Comparison of ENCODE assay signal across 26 mouse cellular contexts in genomic region chr13:34424921-34425320, GRCm38 (mm10).
DNase-seq lines count a peak whose midpoint lies in the region; ATAC-seq and TF ChIP-seq lines count a peak whose summit lies in the region.
"Had no signal": no experiment of that assay in that cellular context is flagged by ENCODE, and none has a peak within 500 bp of the region (broad histone marks: within the 10 kb centered on the region; RNA-seq: fewer than 3 reads in every experiment).

No protein-coding gene starts in this region.

- no peak overlapping the region for H3K4me3 ChIP-seq in liver, postnatal 0 days (ENCODE audit: low read depth, low read length)
- H3K4me3 ChIP-seq in liver, embryonic 12.5 days, result no peak overlapping the region
- H3K4me3 ChIP-seq: forebrain, embryonic 10.5 days; heart, embryonic 12.5 days; hindbrain, embryonic 12.5 days; layer of hippocampus, adult 2 months; limb, embryonic 13.5 days; liver, embryonic 15.5 days; neural tube, embryonic 12.5 days had no signal

- H3K4me2 ChIP-seq in liver, postnatal 0 days (ENCODE audit: low read depth, low read length), result no peak overlapping the region
- no peak overlapping the region for H3K4me2 ChIP-seq in liver, embryonic 12.5 days
- H3K4me2 ChIP-seq: heart, embryonic 12.5 days; hindbrain, embryonic 12.5 days; limb, embryonic 13.5 days; liver, embryonic 15.5 days; neural tube, embryonic 12.5 days had no signal

- H3K9me3 ChIP-seq in liver, postnatal 0 days (ENCODE audit: low read length), result no peaks in the 10 kb centered on the region
- no peaks in the 10 kb centered on the region for H3K9me3 ChIP-seq in liver, embryonic 12.5 days (replicated peaks)
- H3K9me3 ChIP-seq: forebrain, embryonic 10.5 days; G1E; heart, embryonic 12.5 days; hindbrain, embryonic 12.5 days; limb, embryonic 13.5 days; liver, embryonic 15.5 days; neural tube, embryonic 12.5 days had no signal

- no peaks in the 10 kb centered on the region for H3K36me3 ChIP-seq in liver, postnatal 0 days (replicated peaks; ENCODE audit: insufficient read depth, low read length)
- H3K36me3 ChIP-seq in liver, embryonic 12.5 days, result no peaks in the 10 kb centered on the region
- H3K36me3 ChIP-seq: forebrain, embryonic 10.5 days; G1E; heart, embryonic 12.5 days; hindbrain, embryonic 12.5 days; limb, embryonic 13.5 days; liver, embryonic 15.5 days; neural tube, embryonic 12.5 days had no signal

- intact Hi-C loops in heart, postnatal 36 days (cut with DNase I), result no loop called here

- no peak overlapping the region for H3K9ac ChIP-seq in liver, postnatal 0 days (replicated peaks)
- no peak overlapping the region for H3K9ac ChIP-seq in liver, embryonic 12.5 days
- H3K9ac ChIP-seq: heart, embryonic 12.5 days; hindbrain, embryonic 12.5 days; limb, embryonic 13.5 days; liver, embryonic 15.5 days; neural tube, embryonic 12.5 days had no signal

- no peak overlapping the region for H3K27ac ChIP-seq in liver, postnatal 0 days (ENCODE audit: low read depth)
- no peak overlapping the region for H3K27ac ChIP-seq in liver, embryonic 12.5 days
- H3K27ac ChIP-seq: forebrain, embryonic 10.5 days; hindbrain, embryonic 12.5 days; layer of hippocampus, adult 2 months; limb, embryonic 13.5 days; liver, embryonic 15.5 days; neural tube, embryonic 12.5 days had no signal

- H3K4me1 ChIP-seq in liver, postnatal 0 days (ENCODE audit: insufficient read depth), result no peaks in the 10 kb centered on the region
- H3K4me1 ChIP-seq in liver, embryonic 12.5 days, result no peaks in the 10 kb centered on the region
- H3K4me1 ChIP-seq: heart, embryonic 12.5 days; liver, embryonic 15.5 days had no signal

- no peaks in the 10 kb centered on the region for H3K27me3 ChIP-seq in liver, postnatal 0 days (ENCODE audit: insufficient read depth, low read length)
- H3K27me3 ChIP-seq in liver, embryonic 12.5 days (replicated peaks), result 0 out of 2 replicates have a peak, but pooled peaks cover 3% of the 10 kb centered on the region
- H3K27me3 ChIP-seq: heart, embryonic 12.5 days; hindbrain, embryonic 12.5 days; limb, embryonic 13.5 days; neural tube, embryonic 12.5 days had no signal

- no peak for ATAC-seq in liver, postnatal 0 days
- peak; percentile 44; the same call in 1 of the 2 replicates for ATAC-seq in liver, embryonic 12.5 days
- ATAC-seq: activated CD4-positive, CD25-positive, alpha-beta regulatory T cell, adult 4 months; forebrain, embryonic 16.5 days; intestine, postnatal 0 days had no signal

- WGBS in liver, postnatal 0 days (ENCODE audit: insufficient replicate concordance), result 31% methylated on average over 3 of the region's 3 CpGs
- WGBS in liver, embryonic 12.5 days (ENCODE audit: insufficient replicate concordance), result 11% methylated on average over 3 of the region's 3 CpGs

- no peak for TF ChIP-seq CTCF in liver, postnatal 0 days (IDR thresholded peaks at IDR 0.05; ENCODE audit: low read depth)

- peak; percentile 8 for DNase-seq in liver
- DNase-seq in liver, postnatal 0 days, result no peak
- peak; percentile 42 for DNase-seq in A20 (ENCODE audit: low read depth, low spot score)
- peak; percentile 36 for DNase-seq in MEL-GATA-1-ER (ENCODE audit: extremely low read depth, low read depth)
- no peak for DNase-seq in heart, postnatal 36 days
- no peak for DNase-seq in right cerebral cortex, adult 2 months (ENCODE audit: low spot score in 2 of 2)
- DNase-seq: adrenal gland, postnatal 10 days; cerebellum, adult 9-10 months; gastrocnemius, postnatal 14 days; heart, adult 18-20 months; layer of hippocampus, postnatal 36 days; midbrain, embryonic 14.5 days; retina, postnatal 1 day; thymus, adult 2 months had no signal

- no peak for TF ChIP-seq EP300 in liver, postnatal 0 days (IDR thresholded peaks at IDR 0.05; ENCODE audit: low read depth)

Comparison
In these comparisons a context has a peak if more than half of its experiments do, and no peak if none do; other contexts are left out.
1. DNase-seq: peak in liver (single experiment), A20 (single experiment) and MEL-GATA-1-ER (single experiment); none in liver, postnatal 0 days (single experiment), heart, postnatal 36 days (0 of 2) and right cerebral cortex, adult 2 months (0 of 2).